ENCODE assay signal across 8 mouse cellular contexts in genomic region chr7:28716590-28717281, GRCm38 (mm10). TPM values are rescaled to one million over a fixed set of nuclear protein-coding genes. Genes with fewer than 3 reads are reported as not detected.
DNase-seq lines count a peak whose midpoint lies in the region; ATAC-seq and TF ChIP-seq lines count a peak whose summit lies in the region.

TSS of gene Fbxo17 (plus strand) at chr7:28716804.

- H3K9ac ChIP-seq in heart, adult 2 months (ENCODE audit: low read depth, low read length), result peak within 1 kb of the TSS; percentile 82
- peak within 1 kb of the TSS; percentile 66 for H3K9ac ChIP-seq in kidney, embryonic 14.5 days (ENCODE audit: low read depth, low read length)

- WGBS in heart, adult 2 months, result 6% methylated on average over 36 of the region's 36 CpGs
- 1% methylated on average over 36 of the region's 36 CpGs for WGBS in kidney, embryonic 14.5 days

- no peaks in the 10 kb centered on the region for H3K36me3 ChIP-seq in heart, adult 2 months (ENCODE audit: control insufficient read depth, insufficient read depth, low read length)
- H3K36me3 ChIP-seq in kidney, embryonic 14.5 days (ENCODE audit: control insufficient read depth, insufficient read depth, low read length), result no peaks in the 10 kb centered on the region

- no peak within 1 kb of the TSS for H3K27ac ChIP-seq in heart, adult 2 months
- no peak within 1 kb of the TSS for H3K27ac ChIP-seq in kidney, embryonic 14.5 days (ENCODE audit: low read depth, low read length)

- peak; percentile 58 for TF ChIP-seq CTCF in heart, adult 2 months (IDR thresholded peaks at IDR 0.05)

- peak within 1 kb of the TSS; percentile 77 for H3K4me2 ChIP-seq in kidney, embryonic 14.5 days (replicated peaks; ENCODE audit: low read depth, low read length)

- intact Hi-C loops in heart, adult 2 months (cut with DNase I), result no loop called here

- H3K27me3 ChIP-seq in heart, adult 2 months (ENCODE audit: control insufficient read depth, insufficient read depth, low read length), result no peaks in the 10 kb centered on the region
- no peaks in the 10 kb centered on the region for H3K27me3 ChIP-seq in kidney, embryonic 14.5 days (ENCODE audit: control insufficient read depth, insufficient read depth, low read length)

- peak; percentile 28 to 62 for DNase-seq in urinary bladder, adult 18-20 months (ENCODE audit: low spot score in 2 of 2)
- DNase-seq in urinary bladder, postnatal 10 days (ENCODE audit: low spot score), result no peak
- peak; percentile 82 for DNase-seq in embryo, embryonic 11 days
- DNase-seq in heart, adult 2 months, result peak; percentile 64 to 66
- DNase-seq in lung, postnatal 14 days, result peak; percentile 67
- DNase-seq in ovary, postnatal 14 days (ENCODE audit: low spot score), result peak; percentile 44
- DNase-seq in layer of hippocampus, adult 9-10 months (ENCODE audit: low spot score), result no peak

- no peaks in the 10 kb centered on the region for H3K4me1 ChIP-seq in heart, adult 2 months (ENCODE audit: control insufficient read depth, insufficient read depth, low read length)
- H3K4me1 ChIP-seq in kidney, embryonic 14.5 days (ENCODE audit: control insufficient read depth, insufficient read depth, low read length), result 0 out of 2 replicates have a peak, but pooled peaks cover 6% of the 10 kb centered on the region

- TF ChIP-seq EP300 in heart, adult 2 months (IDR thresholded peaks at IDR 0.05; ENCODE audit: insufficient read depth, low read depth, low read length), result no peak

- H3K9me3 ChIP-seq in kidney, embryonic 14.5 days (ENCODE audit: control insufficient read depth, low read length), result no peaks in the 10 kb centered on the region

- TF ChIP-seq POLR2A in heart, adult 2 months (IDR thresholded peaks at IDR 0.05; ENCODE audit: insufficient read depth, low read depth, low read length), result no peak

- ATAC-seq in kidney, embryonic 14.5 days (ENCODE audit: low FRiP score, low TSS enrichment), result peak; percentile 80

- no peaks in the 10 kb centered on the region for H3K79me2 ChIP-seq in heart, adult 2 months (replicated peaks; ENCODE audit: control insufficient read depth, insufficient read depth, low read length)

- peak within 1 kb of the TSS; percentile 48 for H3K4me3 ChIP-seq in heart, adult 2 months
- H3K4me3 ChIP-seq in kidney, embryonic 14.5 days (ENCODE audit: low read length), result peak within 1 kb of the TSS; percentile 48

RNA-seq across cellular contexts. Expression of gene Fbxo17, which starts in this region (rescaled TPM):
- total RNA-seq in heart, adult 2 months (2021), result under 1 TPM; 0.37 to 0.57 TPM
- polyA plus RNA-seq in heart, adult 2 months (2012; rRNA removed), result 1.7 and 2.0 TPM in 2 replicates
- 7.2 and 8.1 TPM in 2 replicates for polyA plus RNA-seq in kidney, embryonic 14.5 days (2014; fragmentation: Nextera tagmentation; extraction: Ambion mirVana)

Comparison
In these comparisons a context has a peak if more than half of its experiments do, and no peak if none do; other contexts are left out.
1. DNase-seq: peak in urinary bladder, adult 18-20 months (2 of 2), embryo, embryonic 11 days (single experiment), heart, adult 2 months (2 of 2), lung, postnatal 14 days (single experiment) and ovary, postnatal 14 days (single experiment); none in urinary bladder, postnatal 10 days (single experiment) and layer of hippocampus, adult 9-10 months (single experiment).